Mouse (Mus musculus): ENCODE measurements around the gene Rtn2. TPM values are rescaled to one million over a fixed set of nuclear protein-coding genes. Genes with fewer than 3 reads are reported as not detected.

Gene Rtn2
- total RNA-seq, 2 experiments from 2014 or later = not detected

- ATAC-seq (replicated peaks; ENCODE audit: low FRiP score, poor library complexity, severe bottlenecking) = peak; percentile 69
These were observed 16.2 kb upstream of the Rtn2 start for GRCm38 (mm10) chr7:19265928-19266822.

- ATAC-seq (replicated peaks; ENCODE audit: low FRiP score, poor library complexity, severe bottlenecking) = no peak
These were observed 15.4 kb upstream of the Rtn2 start for GRCm38 (mm10) chr7:19267051-19267450.

GRCm38 (mm10) chr7:19268993-19269681, 13.3 kb upstream of the Rtn2 start:
- no peak for ATAC-seq (replicated peaks; ENCODE audit: low FRiP score, poor library complexity, severe bottlenecking)

- ATAC-seq (replicated peaks; ENCODE audit: low FRiP score, poor library complexity, severe bottlenecking) = no peak
These were observed 12.5 kb upstream of the Rtn2 start for GRCm38 (mm10) chr7:19269721-19270441.

- ATAC-seq (replicated peaks; ENCODE audit: low FRiP score, poor library complexity, severe bottlenecking) = no peak
These were observed 11.8 kb upstream of the Rtn2 start for GRCm38 (mm10) chr7:19270509-19271237.

GRCm38 (mm10) chr7:19271238-19272172, 10.9 kb upstream of the Rtn2 start, which contains the start of gene Vasp:
TSS of gene Vasp (minus strand) at chr7:19271817.
- ATAC-seq (replicated peaks; ENCODE audit: low FRiP score, poor library complexity, severe bottlenecking) = peak; percentile 82

- peak; percentile 75 for ATAC-seq (replicated peaks; ENCODE audit: low FRiP score, poor library complexity, severe bottlenecking)
These were observed 10.2 kb upstream of the Rtn2 start for GRCm38 (mm10) chr7:19272173-19272764.

GRCm38 (mm10) chr7:19276253-19276652, 6.2 kb upstream of the Rtn2 start:
- no peak for ATAC-seq (replicated peaks; ENCODE audit: low FRiP score, poor library complexity, severe bottlenecking)

GRCm38 (mm10) chr7:19279052-19279451, 3.4 kb upstream of the Rtn2 start:
- no peak for ATAC-seq (replicated peaks; ENCODE audit: low FRiP score, poor library complexity, severe bottlenecking)

- ATAC-seq (replicated peaks; ENCODE audit: low FRiP score, poor library complexity, severe bottlenecking) = no peak
These were observed 2.8 kb upstream of the Rtn2 start, which contains the start of gene Ppm1n for GRCm38 (mm10) chr7:19279581-19280114. TSS of gene Ppm1n (minus strand) at chr7:19280064.

- peak; percentile 48; the same call in 1 of the 2 replicates for ATAC-seq (replicated peaks; ENCODE audit: low FRiP score, poor library complexity, severe bottlenecking)
These were observed 632 bp upstream of the Rtn2 start for GRCm38 (mm10) chr7:19281680-19282304.

- ATAC-seq (replicated peaks; ENCODE audit: low FRiP score, poor library complexity, severe bottlenecking) = 0 out of 2 replicates have a peak, but pooled peaks have one; percentile 15
These were observed 474 bp downstream of the Rtn2 start for GRCm38 (mm10) chr7:19282791-19283405.

- ATAC-seq (replicated peaks; ENCODE audit: low FRiP score, poor library complexity, severe bottlenecking) = no peak
These were observed 981 bp downstream of the Rtn2 start for GRCm38 (mm10) chr7:19283406-19283804.

- no peak for ATAC-seq (replicated peaks; ENCODE audit: low FRiP score, poor library complexity, severe bottlenecking)
These were observed 2.3 kb downstream of the Rtn2 start for GRCm38 (mm10) chr7:19284763-19285162.

GRCm38 (mm10) chr7:19290969-19291596, 8.7 kb downstream of the Rtn2 start:
- no peak for ATAC-seq (replicated peaks; ENCODE audit: low FRiP score, poor library complexity, severe bottlenecking)

- peak; percentile 73 for ATAC-seq (replicated peaks; ENCODE audit: low FRiP score, poor library complexity, severe bottlenecking)
These were observed 13.2 kb downstream of the Rtn2 start for GRCm38 (mm10) chr7:19295503-19296185.

Data from erythroid progenitor cell, adult 5-6 weeks (primary cell).